Mouse (Mus musculus): ENCODE data around the gene Psmd9. TPM values are rescaled to one million over a fixed set of nuclear protein-coding genes. Genes with fewer than 3 reads are reported as not detected.

Gene Psmd9
- polyA plus RNA-seq, 1 experiment from 2014 or later = 54.9 TPM

- under 1% methylated on average over 40 of the region's 40 CpGs for WGBS
- peak; percentile 7 for ATAC-seq (replicated peaks; ENCODE audit: insufficient number of reproducible peaks, insufficient read depth, low FRiP score, low read depth)
- H3K27me3 ChIP-seq = no peaks in the 10 kb centered on the region
These were observed 30.8 kb upstream of the Psmd9 start for GRCm38 (mm10) chr5:123138230-123138911.

GRCm38 (mm10) chr5:123138953-123139721 is 30.1 kb upstream of the Psmd9 start:
- Histone ChIP-seq H3K9ac (peak overlapping the region; percentile 81), H3K36me3 (no peaks in the 10 kb centered on the region), H3K4me1 (replicated peaks) (peaks cover 55% of the 10 kb centered on the region), H3K4me3 (peak overlapping the region; percentile 59), H3K4me2 (peak overlapping the region; percentile 96), H3K27me3 (no peaks in the 10 kb centered on the region), H3K9me3 (replicated peaks) (no peaks in the 10 kb centered on the region), H3K27ac (peak overlapping the region; percentile 100)
- no peak for ATAC-seq (replicated peaks; ENCODE audit: insufficient number of reproducible peaks, insufficient read depth, low FRiP score, low read depth)
- WGBS = under 1% methylated on average over 39 of the region's 39 CpGs

More at GRCm38 (mm10) chr5:123138230-123138911, 30.8 kb upstream of the Psmd9 start:
- Histone ChIP-seq H3K9ac (peak overlapping the region; percentile 81), H3K36me3 (no peaks in the 10 kb centered on the region), H3K9me3 (replicated peaks) (no peaks in the 10 kb centered on the region), H3K27ac (peak overlapping the region; percentile 100), H3K4me1 (replicated peaks) (peaks cover 59% of the 10 kb centered on the region), H3K4me3 (peak overlapping the region; percentile 59), H3K4me2 (peak overlapping the region; percentile 96)

- Histone ChIP-seq H3K4me1 (replicated peaks) (peaks cover 55% of the 10 kb centered on the region), H3K27me3 (no peaks in the 10 kb centered on the region), H3K9me3 (replicated peaks) (no peaks in the 10 kb centered on the region), H3K9ac (peak overlapping the region; percentile 81), H3K27ac (peak overlapping the region; percentile 100), H3K4me3 (peak overlapping the region; percentile 59), H3K36me3 (no peaks in the 10 kb centered on the region), H3K4me2 (peak overlapping the region; percentile 96)
- WGBS = 1% methylated on average over 28 of the region's 28 CpGs
- no peak for ATAC-seq (replicated peaks; ENCODE audit: insufficient number of reproducible peaks, insufficient read depth, low FRiP score, low read depth)
These were observed 29.2 kb upstream of the Psmd9 start for GRCm38 (mm10) chr5:123139722-123140627.

- Histone ChIP-seq H3K4me1 (replicated peaks) (peaks cover 55% of the 10 kb centered on the region), H3K36me3 (no peaks in the 10 kb centered on the region), H3K9ac (peak overlapping the region; percentile 99), H3K4me3 (peak overlapping the region; percentile 92), H3K9me3 (replicated peaks) (no peaks in the 10 kb centered on the region), H3K4me2 (peak overlapping the region; percentile 96), H3K27ac (peak overlapping the region; percentile 100), H3K27me3 (no peaks in the 10 kb centered on the region)
- WGBS = under 1% methylated on average over 31 of the region's 31 CpGs
- peak; percentile 33 for ATAC-seq (replicated peaks; ENCODE audit: insufficient number of reproducible peaks, insufficient read depth, low FRiP score, low read depth)
These were observed 28.3 kb upstream of the Psmd9 start for GRCm38 (mm10) chr5:123140694-123141554.

- H3K4me1 ChIP-seq (replicated peaks) = peaks cover 50% of the 10 kb centered on the region
- ATAC-seq (replicated peaks; ENCODE audit: insufficient number of reproducible peaks, insufficient read depth, low FRiP score, low read depth) = no peak
- under 1% methylated on average over 30 of the region's 38 CpGs for WGBS
- H3K4me3 ChIP-seq = peak overlapping the region; percentile 92
- H3K27me3 ChIP-seq = no peaks in the 10 kb centered on the region
- peak overlapping the region; percentile 99 for H3K9ac ChIP-seq
- H3K9me3 ChIP-seq (replicated peaks) = no peaks in the 10 kb centered on the region
- H3K36me3 ChIP-seq = peaks cover 6% of the 10 kb centered on the region
- peak overlapping the region; percentile 96 for H3K4me2 ChIP-seq
- peak overlapping the region; percentile 100 for H3K27ac ChIP-seq
These were observed 27.6 kb upstream of the Psmd9 start for GRCm38 (mm10) chr5:123141555-123142160.

- Histone ChIP-seq H3K9ac (peak within 1 kb of the TSS; percentile 99), H3K4me2 (peak within 1 kb of the TSS; percentile 96), H3K36me3 (peaks cover 14% of the 10 kb centered on the region), H3K4me3 (peak within 1 kb of the TSS; percentile 92), H3K27ac (peak within 1 kb of the TSS; percentile 100), H3K27me3 (no peaks in the 10 kb centered on the region), H3K4me1 (replicated peaks) (peaks cover 44% of the 10 kb centered on the region), H3K9me3 (replicated peaks) (no peaks in the 10 kb centered on the region)
- ATAC-seq (replicated peaks; ENCODE audit: insufficient number of reproducible peaks, insufficient read depth, low FRiP score, low read depth) = 0 out of 2 replicates have a peak, but pooled peaks have one; percentile 11
- WGBS = under 1% methylated on average over 81 of the region's 103 CpGs
These were observed 26.8 kb upstream of the Psmd9 start, which contains the start of gene Setd1b for GRCm38 (mm10) chr5:123142161-123143157. TSS of gene Setd1b (plus strand) at chr5:123142193.

- no peaks in the 10 kb centered on the region for H3K27me3 ChIP-seq
- 2% methylated on average over 24 of the region's 24 CpGs for WGBS
- H3K4me1 ChIP-seq (replicated peaks) = peaks cover 44% of the 10 kb centered on the region
- H3K36me3 ChIP-seq = peaks cover 24% of the 10 kb centered on the region
- H3K9me3 ChIP-seq (replicated peaks) = no peaks in the 10 kb centered on the region
- peak overlapping the region; percentile 96 for H3K4me2 ChIP-seq
- H3K27ac ChIP-seq = peak overlapping the region; percentile 100
- peak overlapping the region; percentile 92 for H3K4me3 ChIP-seq
- ATAC-seq (replicated peaks; ENCODE audit: insufficient number of reproducible peaks, insufficient read depth, low FRiP score, low read depth) = no peak
- peak overlapping the region; percentile 99 for H3K9ac ChIP-seq
These were observed 25.8 kb upstream of the Psmd9 start for GRCm38 (mm10) chr5:123143251-123143970.

- H3K4me1 ChIP-seq (replicated peaks) = peaks cover 46% of the 10 kb centered on the region
- peak overlapping the region; percentile 92 for H3K4me3 ChIP-seq
- H3K9ac ChIP-seq = peak overlapping the region; percentile 99
- peaks cover 31% of the 10 kb centered on the region for H3K36me3 ChIP-seq
- H3K9me3 ChIP-seq (replicated peaks) = no peaks in the 10 kb centered on the region
- peak overlapping the region; percentile 96 for H3K4me2 ChIP-seq
- 6% methylated on average over 17 of the region's 17 CpGs for WGBS
- no peaks in the 10 kb centered on the region for H3K27me3 ChIP-seq
- no peak for ATAC-seq (replicated peaks; ENCODE audit: insufficient number of reproducible peaks, insufficient read depth, low FRiP score, low read depth)
- H3K27ac ChIP-seq = peak overlapping the region; percentile 100
These were observed 25.1 kb upstream of the Psmd9 start for GRCm38 (mm10) chr5:123143971-123144745.

All from heart, embryonic 15.5 days (tissue).